ENCODE assay signal across 9 mouse cellular contexts in genomic region chr7:100495042-100495441, GRCm38 (mm10). TPM values are rescaled to one million over a fixed set of nuclear protein-coding genes. Genes with fewer than 3 reads are reported as not detected.
DNase-seq lines count a peak whose midpoint lies in the region; ATAC-seq and TF ChIP-seq lines count a peak whose summit lies in the region.
"Had no signal": no experiment of that assay in that cellular context is flagged by ENCODE, and none has a peak within 500 bp of the region (broad histone marks: within the 10 kb centered on the region; RNA-seq: fewer than 3 reads in every experiment).

No protein-coding gene starts in this region.

- peaks cover 12% of the 10 kb centered on the region for H3K4me1 ChIP-seq in heart, adult 2 months (ENCODE audit: control insufficient read depth, insufficient read depth, low read length)
- peaks cover 46% of the 10 kb centered on the region for H3K4me1 ChIP-seq in hindbrain, embryonic 13.5 days (replicated peaks)
- peaks cover 12% of the 10 kb centered on the region; the same call in 1 of the 2 replicates for H3K4me1 ChIP-seq in midbrain, embryonic 11.5 days (ENCODE audit: control insufficient read depth, insufficient read depth, low read length)

- no peak for TF ChIP-seq CTCF in heart, adult 2 months (IDR thresholded peaks at IDR 0.05)

- peak overlapping the region; percentile 58 for H3K9ac ChIP-seq in heart, adult 2 months (ENCODE audit: low read depth, low read length)
- H3K9ac ChIP-seq in hindbrain, embryonic 13.5 days, result 0 out of 2 replicates have a peak overlapping the region, but pooled peaks have one; percentile 13
- no peak overlapping the region for H3K9ac ChIP-seq in midbrain, embryonic 11.5 days (ENCODE audit: low read length)

- H3K4me3 ChIP-seq in heart, adult 2 months, result peak overlapping the region; percentile 34
- H3K4me3 ChIP-seq in hindbrain, embryonic 13.5 days, result no peak overlapping the region
- no peak overlapping the region for H3K4me3 ChIP-seq in midbrain, embryonic 11.5 days (ENCODE audit: low read depth, low read length)

- peak overlapping the region; percentile 78 for H3K27ac ChIP-seq in heart, adult 2 months
- H3K27ac ChIP-seq in hindbrain, embryonic 13.5 days, result peak overlapping the region; percentile 87
- H3K27ac ChIP-seq in midbrain, embryonic 11.5 days (ENCODE audit: low read depth, low read length), result peak overlapping the region; percentile 25; the same call in 1 of the 2 replicates

- WGBS in heart, adult 2 months, result 27% methylated on average over 8 of the region's 8 CpGs
- WGBS in hindbrain, embryonic 13.5 days, result 49% methylated on average over 8 of the region's 8 CpGs
- WGBS in midbrain, embryonic 11.5 days, result 43% methylated on average over 8 of the region's 8 CpGs

- 0 out of 2 replicates have a peak, but pooled peaks cover 2% of the 10 kb centered on the region for H3K36me3 ChIP-seq in heart, adult 2 months (ENCODE audit: control insufficient read depth, insufficient read depth, low read length)
- peaks cover 8% of the 10 kb centered on the region for H3K36me3 ChIP-seq in hindbrain, embryonic 13.5 days
- no peaks in the 10 kb centered on the region for H3K36me3 ChIP-seq in midbrain, embryonic 11.5 days (ENCODE audit: control insufficient read depth, insufficient read depth, low read length)

- TF ChIP-seq EP300 in heart, adult 2 months (IDR thresholded peaks at IDR 0.05; ENCODE audit: insufficient read depth, low read depth, low read length), result no peak

- no peak for DNase-seq in heart, adult 2 months
- no peak for DNase-seq in heart, postnatal 36 days
- peak; percentile 27 for DNase-seq in embryo, embryonic 9.5 days (ENCODE audit: extremely low spot score)
- peak; percentile 82 for DNase-seq in midbrain, embryonic 11.5 days (ENCODE audit: low spot score, missing footprints)
- DNase-seq in adrenal gland, postnatal 14 days, result no peak
- DNase-seq in frontal cortex, adult 2 months (ENCODE audit: extremely low spot score in 1 of 2, low spot score in 1 of 2), result no peak
- no peak for DNase-seq in cerebellum, adult 9-10 months

- no peaks in the 10 kb centered on the region for H3K27me3 ChIP-seq in heart, adult 2 months (ENCODE audit: control insufficient read depth, insufficient read depth, low read length)
- H3K27me3 ChIP-seq in hindbrain, embryonic 13.5 days, result peaks cover 18% of the 10 kb centered on the region
- H3K27me3 ChIP-seq in midbrain, embryonic 11.5 days (ENCODE audit: control insufficient read depth, insufficient read depth, low read length), result no peaks in the 10 kb centered on the region

- H3K79me2 ChIP-seq in heart, adult 2 months (replicated peaks; ENCODE audit: control insufficient read depth, insufficient read depth, low read length), result no peaks in the 10 kb centered on the region

- no peaks in the 10 kb centered on the region for H3K9me3 ChIP-seq in hindbrain, embryonic 13.5 days
- no peaks in the 10 kb centered on the region for H3K9me3 ChIP-seq in midbrain, embryonic 11.5 days (ENCODE audit: control insufficient read depth, low read length)

- intact Hi-C loops in heart, adult 2 months (cut with DNase I), result no loop called here
- intact Hi-C loops in heart, postnatal 36 days (cut with DNase I), result loop anchor here (2.0 kb wide), 1 partner anchor 64 kb away; no protein-coding TSS in a partner anchor

- ATAC-seq in hindbrain, embryonic 13.5 days (ENCODE audit: low FRiP score), result no peak
- ATAC-seq in midbrain, embryonic 11.5 days (ENCODE audit: low FRiP score), result peak; percentile 8; the same call in 1 of the 2 replicates

- H3K4me2 ChIP-seq in hindbrain, embryonic 13.5 days, result peak overlapping the region; percentile 70
- H3K4me2 ChIP-seq in midbrain, embryonic 11.5 days, result peak overlapping the region; percentile 17; the same call in 1 of the 2 replicates

- TF ChIP-seq POLR2A in heart, adult 2 months (IDR thresholded peaks at IDR 0.05; ENCODE audit: insufficient read depth, low read depth, low read length), result no peak

RNA-seq across cellular contexts. Expression of gene Ucp2, which starts 1.9 kb away (rescaled TPM):
- total RNA-seq in heart, adult 2 months (2021), result 100 to 1,000 TPM; 245 to 496 TPM
- 109 and 193 TPM in 2 replicates for polyA plus RNA-seq in heart, adult 2 months (2012; rRNA removed)
- 100 to 1,000 TPM; 331 to 414 TPM for total RNA-seq in heart, postnatal 36 days (2021)
- polyA plus RNA-seq in hindbrain, embryonic 13.5 days (2015; fragmentation: Nextera tagmentation; extraction: Ambion mirVana), result 75.2 and 78.6 TPM in 2 replicates
- polyA plus RNA-seq in midbrain, embryonic 11.5 days (2014; fragmentation: Nextera tagmentation; extraction: Ambion mirVana), result 67.0 and 80.4 TPM in 2 replicates
- total RNA-seq in adrenal gland, postnatal 14 days (2021), result 355 and 500 TPM in 2 replicates
- 39.8 and 53.5 TPM in 2 replicates for polyA plus RNA-seq in frontal cortex, adult 2 months (2012; rRNA removed)

RNA-seq across cellular contexts. Expression of gene Dnajb13, which starts 19.7 kb away (rescaled TPM):
- total RNA-seq in heart, adult 2 months (2021), result not detected
- 0.32 and 1.2 TPM in 2 replicates for polyA plus RNA-seq in heart, adult 2 months (2012; rRNA removed)
- total RNA-seq in heart, postnatal 36 days (2021), result not detected
- 4.4 and 8.5 TPM in 2 replicates for polyA plus RNA-seq in hindbrain, embryonic 13.5 days (2015; fragmentation: Nextera tagmentation; extraction: Ambion mirVana)
- 0.33 and 0.52 TPM in 2 replicates for polyA plus RNA-seq in midbrain, embryonic 11.5 days (2014; fragmentation: Nextera tagmentation; extraction: Ambion mirVana)
- 0.30 TPM in 1 of 2 replicates, not detected in the other for total RNA-seq in adrenal gland, postnatal 14 days (2021)
- 0.98 and 1.7 TPM in 2 replicates for polyA plus RNA-seq in frontal cortex, adult 2 months (2012; rRNA removed)

RNA-seq across cellular contexts. Expression of gene Ucp3, which starts 22.3 kb away (rescaled TPM):
- total RNA-seq in heart, adult 2 months (2021), result 10 to 100 TPM; 33.7 to 39.4 TPM
- polyA plus RNA-seq in heart, adult 2 months (2012; rRNA removed), result 39.0 and 39.1 TPM in 2 replicates
- 100 to 1,000 TPM in 1 of 2 experiments, 10 to 100 TPM in 1; 72.3 to 103 TPM for total RNA-seq in heart, postnatal 36 days (2021)
- not detected in 2 replicates for polyA plus RNA-seq in hindbrain, embryonic 13.5 days (2015; fragmentation: Nextera tagmentation; extraction: Ambion mirVana)
- polyA plus RNA-seq in midbrain, embryonic 11.5 days (2014; fragmentation: Nextera tagmentation; extraction: Ambion mirVana), result not detected in 2 replicates
- total RNA-seq in adrenal gland, postnatal 14 days (2021), result 41.2 and 43.0 TPM in 2 replicates
- polyA plus RNA-seq in frontal cortex, adult 2 months (2012; rRNA removed), result 3.4 and 3.8 TPM in 2 replicates
- polyA plus RNA-seq: C2C12 had no signal

RNA-seq across cellular contexts. Expression of gene Coa4, which starts 41.8 kb away (rescaled TPM):
- 10 to 100 TPM; 14.1 to 15.4 TPM for total RNA-seq in heart, adult 2 months (2021)
- 20.0 and 22.9 TPM in 2 replicates for polyA plus RNA-seq in heart, adult 2 months (2012; rRNA removed)
- 10 to 100 TPM; 17.1 to 17.4 TPM for total RNA-seq in heart, postnatal 36 days (2021)
- polyA plus RNA-seq in hindbrain, embryonic 13.5 days (2015; fragmentation: Nextera tagmentation; extraction: Ambion mirVana), result 15.8 and 17.2 TPM in 2 replicates
- polyA plus RNA-seq in midbrain, embryonic 11.5 days (2014; fragmentation: Nextera tagmentation; extraction: Ambion mirVana), result 15.7 and 22.8 TPM in 2 replicates
- 7.8 and 10.4 TPM in 2 replicates for total RNA-seq in adrenal gland, postnatal 14 days (2021)
- polyA plus RNA-seq in frontal cortex, adult 2 months (2012; rRNA removed), result 8.8 and 9.3 TPM in 2 replicates

Comparison
In these comparisons a context has a peak if more than half of its experiments do, and no peak if none do; other contexts are left out.
1. DNase-seq: peak in embryo, embryonic 9.5 days (single experiment) and midbrain, embryonic 11.5 days (single experiment); none in heart, adult 2 months (0 of 2), heart, postnatal 36 days (0 of 2), adrenal gland, postnatal 14 days (single experiment), frontal cortex, adult 2 months (0 of 2) and cerebellum, adult 9-10 months (single experiment).
2. H3K27ac ChIP-seq: peak in every context shown above with its lines; median percentile 87 in hindbrain, embryonic 13.5 days; 78 in heart, adult 2 months; 25 in midbrain, embryonic 11.5 days.